In the genomic region with DNA sequence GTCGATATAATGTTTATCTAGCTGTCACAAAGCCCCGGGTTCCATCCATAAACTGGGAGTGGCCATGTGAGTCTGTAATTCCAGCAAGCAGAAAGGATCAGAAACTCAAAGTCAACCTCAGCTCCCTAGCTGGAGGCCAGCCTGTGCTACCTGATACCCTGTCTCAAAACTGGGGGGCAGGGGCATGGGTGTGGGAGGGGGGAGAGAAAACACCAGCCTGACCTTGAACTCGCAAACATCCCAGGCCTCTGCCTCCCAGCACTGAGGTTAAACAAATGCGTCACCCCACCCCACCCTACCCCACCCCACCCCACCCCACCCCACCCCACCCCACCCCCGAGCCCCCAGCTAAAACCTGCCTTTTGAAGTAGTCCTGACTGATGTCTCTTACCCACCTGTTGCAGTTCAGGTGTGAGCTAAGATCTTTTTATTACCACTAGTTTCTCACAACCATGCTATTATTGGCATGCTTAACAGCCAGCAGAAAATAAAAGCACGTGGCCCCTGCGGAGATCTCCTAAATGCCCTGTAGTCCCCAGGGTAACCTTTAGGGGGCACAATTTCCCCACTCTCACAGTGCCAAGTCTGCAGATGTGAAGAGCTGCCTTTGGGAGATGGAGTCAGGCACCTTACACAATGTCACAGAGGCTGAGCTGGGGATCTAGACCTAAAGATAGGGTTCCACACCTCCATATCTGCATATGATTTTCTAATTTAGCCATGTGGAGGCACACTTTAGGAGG, we compare ENCODE assay signal across 8 mouse cellular contexts. TPM values are rescaled to one million over a fixed set of nuclear protein-coding genes. Genes with fewer than 3 reads are reported as not detected.
DNase-seq lines count a peak whose midpoint lies in the region; ATAC-seq and TF ChIP-seq lines count a peak whose summit lies in the region.

No protein-coding gene starts in this region.

- TF ChIP-seq EP300 in heart, adult 2 months (IDR thresholded peaks at IDR 0.05; ENCODE audit: insufficient read depth, low read depth, low read length), result no peak

- H3K4me3 ChIP-seq in heart, adult 2 months, result no peak overlapping the region
- H3K4me3 ChIP-seq in heart, embryonic 10.5 days, result no peak overlapping the region
- H3K4me3 ChIP-seq in bone marrow macrophage, adult 2 months (ENCODE audit: insufficient read depth, low read length), result no peak overlapping the region
- H3K4me3 ChIP-seq in megakaryocyte, embryonic 14.5 days (replicated peaks), result peak overlapping the region; percentile 14

- H3K4me1 ChIP-seq in heart, adult 2 months (ENCODE audit: control insufficient read depth, insufficient read depth, low read length), result no peaks in the 10 kb centered on the region
- H3K4me1 ChIP-seq in heart, embryonic 10.5 days, result peaks cover 17% of the 10 kb centered on the region
- H3K4me1 ChIP-seq in bone marrow macrophage, adult 2 months (ENCODE audit: control insufficient read depth, insufficient read depth, low read length), result no peaks in the 10 kb centered on the region
- peaks cover 61% of the 10 kb centered on the region for H3K4me1 ChIP-seq in megakaryocyte, embryonic 14.5 days

- 19% methylated on average over 7 of the region's 7 CpGs for WGBS in heart, adult 2 months
- 25% methylated on average over 7 of the region's 7 CpGs for WGBS in heart, embryonic 10.5 days

- peak; percentile 54 to 64 for DNase-seq in heart, adult 2 months
- no peak for DNase-seq in heart, embryonic 10.5 days (ENCODE audit: low spot score)
- peak; percentile 55 for DNase-seq in gastrocnemius, postnatal 10 days
- peak; percentile 8 for DNase-seq in layer of hippocampus, adult 9-10 months (ENCODE audit: low spot score)
- peak; percentile 74 for DNase-seq in testis, postnatal 10 days (ENCODE audit: low spot score)

- TF ChIP-seq CTCF in heart, adult 2 months (IDR thresholded peaks at IDR 0.05), result peak; percentile 79
- TF ChIP-seq CTCF in bone marrow macrophage, adult 2 months (IDR thresholded peaks at IDR 0.05; ENCODE audit: low read depth, low read length), result peak; percentile 74

- peak; percentile 84 for ATAC-seq in CD4-positive, CD25-positive, alpha-beta regulatory T cell, adult 4 months

- no peaks in the 10 kb centered on the region for H3K9me3 ChIP-seq in heart, embryonic 10.5 days
- no peaks in the 10 kb centered on the region for H3K9me3 ChIP-seq in megakaryocyte, embryonic 14.5 days

- H3K27ac ChIP-seq in heart, adult 2 months, result no peak overlapping the region
- no peak overlapping the region for H3K27ac ChIP-seq in heart, embryonic 10.5 days
- H3K27ac ChIP-seq in bone marrow macrophage, adult 2 months (ENCODE audit: insufficient read depth, low read depth, low read length), result no peak overlapping the region

- intact Hi-C loops in heart, adult 2 months (cut with DNase I), result loop anchor here (1.0 kb wide), 1 partner anchor 171 kb away; no protein-coding TSS in a partner anchor

- H3K79me2 ChIP-seq in heart, adult 2 months (replicated peaks; ENCODE audit: control insufficient read depth, insufficient read depth, low read length), result no peaks in the 10 kb centered on the region

- no peaks in the 10 kb centered on the region for H3K36me3 ChIP-seq in heart, adult 2 months (ENCODE audit: control insufficient read depth, insufficient read depth, low read length)
- no peaks in the 10 kb centered on the region for H3K36me3 ChIP-seq in heart, embryonic 10.5 days
- H3K36me3 ChIP-seq in megakaryocyte, embryonic 14.5 days (replicated peaks; ENCODE audit: low read length), result no peaks in the 10 kb centered on the region

- TF ChIP-seq POLR2A in heart, adult 2 months (IDR thresholded peaks at IDR 0.05; ENCODE audit: insufficient read depth, low read depth, low read length), result no peak
- no peak for TF ChIP-seq POLR2A in bone marrow macrophage, adult 2 months (IDR thresholded peaks at IDR 0.05; ENCODE audit: borderline replicate concordance, low read depth, low read length)

- H3K27me3 ChIP-seq in heart, adult 2 months (ENCODE audit: control insufficient read depth, insufficient read depth, low read length), result peaks cover 3% of the 10 kb centered on the region; the same call in 1 of the 2 replicates
- peaks cover 17% of the 10 kb centered on the region for H3K27me3 ChIP-seq in heart, embryonic 10.5 days (ENCODE audit: insufficient read depth, poor library complexity, severe bottlenecking)
- H3K27me3 ChIP-seq in megakaryocyte, embryonic 14.5 days (replicated peaks), result peaks cover 28% of the 10 kb centered on the region

- no peak overlapping the region for H3K9ac ChIP-seq in heart, adult 2 months (ENCODE audit: low read depth, low read length)

RNA-seq across cellular contexts. Expression of gene Ryr1, which starts 1.4 kb away (rescaled TPM):
- total RNA-seq in heart, adult 2 months (2021), result under 1 TPM; 0.08 to 0.18 TPM
- under 0.01 and 0.06 TPM in 2 replicates for polyA plus RNA-seq in heart, adult 2 months (2012; rRNA removed)
- polyA plus RNA-seq in heart, embryonic 10.5 days (2016; fragmentation: Nextera tagmentation; extraction: Ambion mirVana), result 0.20 and 0.73 TPM in 2 replicates
- under 1 TPM in 1 of 2 experiments, not detected in 1; 0.05 TPM for polyA plus RNA-seq in CD4-positive, CD25-positive, alpha-beta regulatory T cell, adult 4 months (2017; shearing (Covaris generic))
- 0.08 TPM in 1 of 2 replicates, not detected in the other for polyA plus RNA-seq in bone marrow macrophage, adult 2 months (2012; ENCODE audit: insufficient read depth, insufficient read length, missing spikeins)
- total RNA-seq in gastrocnemius, postnatal 10 days (2021), result 100 to 1,000 TPM; 715 to 728 TPM
- polyA plus RNA-seq in megakaryocyte, embryonic 14.5 days (2012; ENCODE audit: insufficient read depth, low replicate concordance), result 0.12 TPM in 1 of 2 replicates, not detected in the other

RNA-seq across cellular contexts. Expression of gene Rasgrp4, which starts 8.3 kb away (rescaled TPM):
- total RNA-seq in heart, adult 2 months (2021), result 1 to 10 TPM; 1.4 TPM
- 2.2 and 3.6 TPM in 2 replicates for polyA plus RNA-seq in heart, adult 2 months (2012; rRNA removed)
- 0.74 and 0.79 TPM in 2 replicates for polyA plus RNA-seq in heart, embryonic 10.5 days (2016; fragmentation: Nextera tagmentation; extraction: Ambion mirVana)
- 1 to 10 TPM; 1.1 to 3.2 TPM for polyA plus RNA-seq in CD4-positive, CD25-positive, alpha-beta regulatory T cell, adult 4 months (2017; shearing (Covaris generic))
- polyA plus RNA-seq in bone marrow macrophage, adult 2 months (2012; ENCODE audit: insufficient read depth, insufficient read length, missing spikeins), result 91.6 and 97.2 TPM in 2 replicates
- total RNA-seq in gastrocnemius, postnatal 10 days (2021), result 1 to 10 TPM in 1 of 2 experiments, under 1 TPM in 1; 0.86 to 1.4 TPM
- 1.9 and 7.5 TPM in 2 replicates for polyA plus RNA-seq in megakaryocyte, embryonic 14.5 days (2012; ENCODE audit: insufficient read depth, low replicate concordance)

RNA-seq across cellular contexts. Expression of gene Fam98c, which starts 29.7 kb away (rescaled TPM):
- 10 to 100 TPM; 10.4 to 12.7 TPM for total RNA-seq in heart, adult 2 months (2021)
- polyA plus RNA-seq in heart, adult 2 months (2012; rRNA removed), result 16.3 and 18.0 TPM in 2 replicates
- 13.3 and 14.6 TPM in 2 replicates for polyA plus RNA-seq in heart, embryonic 10.5 days (2016; fragmentation: Nextera tagmentation; extraction: Ambion mirVana)
- polyA plus RNA-seq in CD4-positive, CD25-positive, alpha-beta regulatory T cell, adult 4 months (2017; shearing (Covaris generic)), result 1 to 10 TPM; 8.3 to 9.4 TPM
- polyA plus RNA-seq in bone marrow macrophage, adult 2 months (2012; ENCODE audit: insufficient read depth, insufficient read length, missing spikeins), result 30.1 and 32.3 TPM in 2 replicates
- total RNA-seq in gastrocnemius, postnatal 10 days (2021), result 10 to 100 TPM; 11.7 to 12.5 TPM
- polyA plus RNA-seq in megakaryocyte, embryonic 14.5 days (2012; ENCODE audit: insufficient read depth, low replicate concordance), result 75.5 and 135 TPM in 2 replicates

RNA-seq across cellular contexts. Expression of gene Ggn, which starts 43.7 kb away (rescaled TPM):
- total RNA-seq in heart, adult 2 months (2021), result under 1 TPM; 0.18 to 0.29 TPM
- 0.35 and 0.43 TPM in 2 replicates for polyA plus RNA-seq in heart, adult 2 months (2012; rRNA removed)
- 0.51 and 0.64 TPM in 2 replicates for polyA plus RNA-seq in heart, embryonic 10.5 days (2016; fragmentation: Nextera tagmentation; extraction: Ambion mirVana)
- polyA plus RNA-seq in CD4-positive, CD25-positive, alpha-beta regulatory T cell, adult 4 months (2017; shearing (Covaris generic)), result not detected
- polyA plus RNA-seq in bone marrow macrophage, adult 2 months (2012; ENCODE audit: insufficient read depth, insufficient read length, missing spikeins), result 1.4 and 2.3 TPM in 2 replicates
- under 1 TPM; 0.32 to 0.35 TPM for total RNA-seq in gastrocnemius, postnatal 10 days (2021)
- polyA plus RNA-seq in megakaryocyte, embryonic 14.5 days (2012; ENCODE audit: insufficient read depth, low replicate concordance), result 16.0 and 26.1 TPM in 2 replicates

RNA-seq across cellular contexts. Expression of gene Spred3, which starts 43.9 kb away (rescaled TPM):
- total RNA-seq in heart, adult 2 months (2021), result 1 to 10 TPM in 1 of 2 experiments, under 1 TPM in 1; 0.52 to 1.0 TPM
- polyA plus RNA-seq in heart, adult 2 months (2012; rRNA removed), result 1.2 and 1.6 TPM in 2 replicates
- polyA plus RNA-seq in heart, embryonic 10.5 days (2016; fragmentation: Nextera tagmentation; extraction: Ambion mirVana), result 1.4 and 2.7 TPM in 2 replicates
- polyA plus RNA-seq in CD4-positive, CD25-positive, alpha-beta regulatory T cell, adult 4 months (2017; shearing (Covaris generic)), result under 1 TPM in 1 of 2 experiments, not detected in 1; 0.42 TPM
- polyA plus RNA-seq in bone marrow macrophage, adult 2 months (2012; ENCODE audit: insufficient read depth, insufficient read length, missing spikeins), result 11.1 and 12.7 TPM in 2 replicates
- 1 to 10 TPM; 1.9 to 2.4 TPM for total RNA-seq in gastrocnemius, postnatal 10 days (2021)
- 5.9 and 7.0 TPM in 2 replicates for polyA plus RNA-seq in megakaryocyte, embryonic 14.5 days (2012; ENCODE audit: insufficient read depth, low replicate concordance)

Comparison
In these comparisons a context has a peak if more than half of its experiments do, and no peak if none do; other contexts are left out.
1. RNA of gene Rasgrp4, which starts 8.3 kb away (polyA plus RNA-seq): 91.6 to 97.2 TPM in bone marrow macrophage, adult 2 months; 2.2 to 3.6 TPM in heart, adult 2 months, 1.1 to 3.2 TPM in CD4-positive, CD25-positive, alpha-beta regulatory T cell, adult 4 months, 1.9 to 7.5 TPM in megakaryocyte, embryonic 14.5 days and 0.74 to 0.79 TPM in heart, embryonic 10.5 days; every median in the first group is over 10 times any median in the second.